Mouse (Mus musculus) E14TG2a.4 (cell line): ENCODE measurements around the gene Thap3.
A peak's percentile ranks its signal among the peaks of the same experiment; 100 is the strongest.
"Not testable (repeated sequence)": the region's sequence is repeated elsewhere in the genome, so short reads cannot be mapped to it uniquely, and the experiment has no call there.

Source experiments
- H3K27me3 ChIP-seq: 2 replicates; pipeline ENCODE4 v1.6.1; 2014; ENCODE audit warnings: low read length, control low read depth; ENCODE audit not compliant: insufficient read depth
- H3K36me3 ChIP-seq: 2 replicates; pipeline ENCODE4 v1.6.1; 2014; ENCODE audit warnings: low read length, control low read depth; ENCODE audit not compliant: insufficient read depth
- H3K4me1 ChIP-seq: replicated peaks from 2 replicates; pipeline ENCODE4 v1.6.1; 2014; ENCODE audit warnings: low read depth, low read length, control low read depth
- H3K4me3 ChIP-seq: replicated peaks from 2 replicates; pipeline ENCODE4 v1.5.1; 2014; ENCODE audit warnings: mild to moderate bottlenecking, low read length
- H3K9me3 ChIP-seq: 2 replicates; pipeline ENCODE4 v1.6.1; 2014; ENCODE audit warnings: low read length, control low read depth
- CTCF ChIP-seq: conservative IDR thresholded peaks from 2 replicates; pipeline ENCODE4 v1.5.1; 2014; ENCODE audit warnings: low read length
- NANOG ChIP-seq: IDR thresholded peaks from 2 replicates; pipeline ENCODE4 v1.6.1; 2014; ENCODE audit warnings: borderline replicate concordance, low read length, mixed read lengths
- POU5F1 ChIP-seq: IDR thresholded peaks from 2 replicates; pipeline ENCODE4 v1.6.1; 2014; ENCODE audit warnings: low read length, borderline replicate concordance

The Thap3 gene

DNA sequence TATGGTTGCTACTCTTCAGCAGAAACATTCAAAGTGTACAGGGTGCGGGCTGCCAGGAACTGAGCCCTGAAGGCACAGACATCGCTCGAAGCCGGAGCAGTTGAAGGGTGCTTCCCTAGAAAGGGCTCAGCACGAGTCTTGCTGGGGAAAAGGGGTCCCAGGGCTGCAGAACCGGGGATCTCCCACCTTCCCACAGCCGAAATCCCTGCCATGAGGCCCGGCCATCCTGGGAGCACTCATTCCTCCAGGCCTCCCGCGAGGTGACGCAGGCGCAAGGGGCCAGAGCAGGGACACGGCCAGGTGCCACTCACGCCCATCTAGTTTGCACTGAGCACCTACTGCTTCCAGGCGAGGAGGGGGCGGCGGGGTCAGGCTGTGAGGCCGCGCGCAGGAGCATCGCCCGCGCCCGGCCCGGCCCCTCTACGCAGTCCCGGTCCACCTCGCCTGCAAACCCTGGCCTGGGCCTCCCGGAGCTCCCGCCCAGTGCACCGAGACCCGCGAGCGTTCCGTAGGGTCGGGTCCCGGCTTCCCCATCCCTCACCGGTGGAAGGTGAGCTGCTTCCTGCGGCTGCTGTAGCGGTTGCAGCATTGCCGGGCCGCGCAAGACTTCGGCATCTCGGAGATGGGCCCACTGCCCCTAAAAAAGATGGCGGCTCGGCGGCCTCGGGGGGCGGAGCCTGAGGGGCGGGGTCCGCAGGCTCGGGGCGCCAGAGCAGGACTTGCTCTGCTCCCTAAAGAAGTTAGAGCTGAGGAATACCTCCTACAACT lies at the start of gene Thap3:
Thap3 (minus strand) TSS at position 656 of the 768 bp plus-strand sequence.
- TF ChIP-seq POU5F1 (no peak), NANOG (no peak), CTCF (no peak)

GRCm38 (mm10) chr4:152038225-152038984 lies 49.6 kb upstream of the Thap3 start, which contains the start of gene Tas1r1:
TSS of gene Tas1r1 (minus strand) at chr4:152038568.
- Histone ChIP-seq H3K36me3 (peaks cover 32% of the 10 kb centered on the region), H3K4me1 (peaks cover 66% of the 10 kb centered on the region), H3K27me3 (peaks cover 11% of the 10 kb centered on the region), H3K9me3 (no peaks in the 10 kb centered on the region), H3K4me3 (peak within 1 kb of the TSS; percentile 99)
- TF ChIP-seq POU5F1 (no peak), CTCF (no peak), NANOG (no peak)

More for the DNA sequence above, at the start of gene Thap3:
- Histone ChIP-seq H3K9me3 (no peaks in the 10 kb centered on the region), H3K4me3 (peak within 1 kb of the TSS; percentile 91), H3K36me3 (peaks cover 58% of the 10 kb centered on the region), H3K4me1 (peaks cover 89% of the 10 kb centered on the region), H3K27me3 (peaks cover 5% of the 10 kb centered on the region)

DNA sequence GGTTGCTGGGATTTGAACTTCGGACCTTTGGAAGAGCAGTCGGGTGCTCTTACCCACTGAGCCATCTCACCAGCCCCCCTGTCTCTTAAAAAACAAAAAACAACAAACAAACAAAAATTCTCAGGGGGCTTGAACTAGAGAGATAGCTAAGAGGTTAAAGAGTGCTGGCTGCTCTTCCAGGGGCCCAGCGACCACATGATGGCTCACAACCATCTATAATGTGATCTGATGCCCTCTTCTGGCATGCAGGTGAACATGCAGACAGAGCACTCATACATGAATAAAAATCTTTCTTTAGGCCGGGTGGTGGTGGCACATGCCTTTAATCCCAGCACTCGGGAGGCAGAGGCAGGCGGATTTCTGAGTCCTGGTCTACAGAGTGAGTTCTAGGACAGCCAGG lies 47.7 kb upstream of the Thap3 start:
- peak; percentile 17; the same call in 1 of the 2 replicates for TF ChIP-seq CTCF
- Histone ChIP-seq H3K36me3 (peaks cover 13% of the 10 kb centered on the region), H3K4me1 (peaks cover 66% of the 10 kb centered on the region), H3K27me3 (peaks cover 24% of the 10 kb centered on the region)
- not testable (repeated sequence) for H3K9me3 ChIP-seq, H3K4me3 ChIP-seq

- H3K36me3 ChIP-seq = peaks cover 5% of the 10 kb centered on the region; the same call in 1 of the 2 replicates
- H3K4me1 ChIP-seq = peaks cover 66% of the 10 kb centered on the region
- peak overlapping the region; percentile 74 for H3K4me3 ChIP-seq
- TF ChIP-seq CTCF = no peak
- no peak for TF ChIP-seq POU5F1
- TF ChIP-seq NANOG = no peak
- no peaks in the 10 kb centered on the region for H3K9me3 ChIP-seq
- H3K27me3 ChIP-seq = peaks cover 26% of the 10 kb centered on the region
Measured at GRCm38 (mm10) chr4:152032922-152033321, 44.1 kb upstream of the Thap3 start.

DNA sequence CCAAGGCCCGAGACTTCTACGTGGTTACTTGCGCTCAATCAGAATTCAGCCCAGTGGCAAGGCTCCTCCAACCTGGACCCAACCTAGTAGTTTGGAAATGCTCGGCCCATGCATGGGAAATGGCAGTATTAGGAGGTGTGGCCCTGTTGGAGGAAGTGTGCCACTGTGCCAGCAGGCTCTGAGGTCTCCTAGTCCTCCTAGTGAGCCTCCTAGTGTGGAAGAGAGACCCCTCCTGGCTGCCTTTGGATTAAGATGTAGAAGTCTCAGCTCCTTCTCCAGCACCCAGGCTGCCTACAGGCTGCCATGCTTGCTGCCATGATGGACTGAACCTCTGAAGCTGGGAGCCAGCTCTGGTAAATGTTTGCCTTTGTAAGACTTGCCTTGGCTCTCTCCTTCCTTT lies 41.2 kb upstream of the Thap3 start:
- TF ChIP-seq CTCF (no peak; the same call in 1 of the 2 replicates), NANOG (no peak), POU5F1 (no peak)
- no peak overlapping the region for H3K4me3 ChIP-seq
- H3K27me3 ChIP-seq = peaks cover 26% of the 10 kb centered on the region
- H3K4me1 ChIP-seq = peaks cover 74% of the 10 kb centered on the region
- H3K9me3 ChIP-seq = no peaks in the 10 kb centered on the region
- peaks cover 23% of the 10 kb centered on the region for H3K36me3 ChIP-seq

DNA sequence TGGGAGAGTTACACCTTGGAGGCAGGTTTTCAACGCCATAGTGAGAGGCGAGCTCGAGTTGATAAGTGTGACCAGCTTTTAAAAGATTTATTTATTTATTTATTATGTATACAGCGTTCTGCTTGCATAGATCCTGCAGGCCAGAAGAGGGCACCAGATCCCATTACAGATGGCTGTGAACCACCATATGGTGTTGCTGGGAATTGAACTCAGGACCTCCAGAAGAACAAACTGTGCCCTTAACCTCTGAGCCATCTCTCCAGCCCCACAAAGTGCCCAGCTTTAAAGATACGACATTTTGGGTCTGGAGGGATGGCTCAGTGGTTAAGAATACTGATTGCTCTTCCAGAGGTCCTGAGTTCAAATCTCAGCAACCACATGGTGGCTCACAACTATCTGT lies 40.3 kb upstream of the Thap3 start:
- TF ChIP-seq CTCF = peak; percentile 6; the same call in 1 of the 2 replicates
- TF ChIP-seq NANOG = no peak
- peaks cover 22% of the 10 kb centered on the region for H3K27me3 ChIP-seq
- peaks cover 83% of the 10 kb centered on the region for H3K4me1 ChIP-seq
- H3K4me3 ChIP-seq = no peak overlapping the region
- H3K9me3 ChIP-seq = no peaks in the 10 kb centered on the region
- H3K36me3 ChIP-seq = peaks cover 32% of the 10 kb centered on the region

DNA sequence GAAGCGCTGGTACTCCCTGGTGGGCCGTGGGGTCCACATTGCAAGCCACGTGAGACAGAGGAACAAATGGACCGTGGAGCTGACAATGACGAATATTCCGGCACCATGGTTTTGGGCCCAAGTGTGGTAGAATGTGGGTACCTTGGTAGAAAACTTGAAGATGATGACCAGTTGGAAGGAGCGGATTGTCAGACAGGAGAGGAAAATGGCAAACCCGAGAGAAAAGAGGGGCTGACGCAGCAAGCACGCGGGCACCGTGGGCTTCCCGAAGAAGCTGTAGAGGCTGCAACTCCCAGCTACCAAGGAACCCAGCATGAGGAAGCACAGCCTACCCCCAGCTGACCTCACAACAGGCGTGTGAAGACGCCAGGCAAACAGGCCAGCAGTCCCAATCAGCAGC lies 39.7 kb upstream of the Thap3 start:
- H3K36me3 ChIP-seq = peaks cover 37% of the 10 kb centered on the region
- no peaks in the 10 kb centered on the region for H3K9me3 ChIP-seq
- no peak for TF ChIP-seq POU5F1
- no peak for TF ChIP-seq CTCF
- TF ChIP-seq NANOG = no peak
- H3K27me3 ChIP-seq = peaks cover 16% of the 10 kb centered on the region
- H3K4me1 ChIP-seq = peaks cover 81% of the 10 kb centered on the region
- H3K4me3 ChIP-seq = peak overlapping the region; percentile 96

- Histone ChIP-seq H3K9me3 (no peaks in the 10 kb centered on the region), H3K27me3 (peaks cover 12% of the 10 kb centered on the region), H3K4me1 (peaks cover 80% of the 10 kb centered on the region), H3K36me3 (peaks cover 46% of the 10 kb centered on the region), H3K4me3 (peak within 1 kb of the TSS; percentile 96)
- TF ChIP-seq CTCF = no peak
- TF ChIP-seq NANOG = no peak
- TF ChIP-seq POU5F1 = no peak
Measured at GRCm38 (mm10) chr4:152027524-152027923, 38.7 kb upstream of the Thap3 start, which contains the start of gene Zbtb48. TSS of gene Zbtb48 (minus strand) at chr4:152027671.
